ENCODE assay signal across 8 mouse cellular contexts in genomic region chr6:91472868-91473804, GRCm38 (mm10). TPM values are rescaled to one million over a fixed set of nuclear protein-coding genes. Genes with fewer than 3 reads are reported as not detected.
DNase-seq lines count a peak whose midpoint lies in the region; ATAC-seq and TF ChIP-seq lines count a peak whose summit lies in the region.

Gene Chchd4, minus strand, starts transcription at chr6:91473546.
Gene Tmem43, plus strand, starts transcription at chr6:91473703.

- no peak for TF ChIP-seq RAD21 in MEL (IDR thresholded peaks at IDR 0.05; ENCODE audit: low read depth, low read length)

- H3K4me1 ChIP-seq in MEL (ENCODE audit: control insufficient read depth in 1 of 2, insufficient read depth in 2 of 2, low read length in 2 of 2): peaks cover 0 to 7% of the 10 kb centered on the region in 2 experiments; a peak in 2 of 4 replicates
- H3K4me1 ChIP-seq in cerebellum, adult 2 months (ENCODE audit: control insufficient read depth, insufficient read depth, low read length): peaks cover 2% of the 10 kb centered on the region; the same call in 1 of the 2 replicates
- peaks cover 17% of the 10 kb centered on the region for H3K4me1 ChIP-seq in forebrain, postnatal 0 days (ENCODE audit: insufficient read depth)
- H3K4me1 ChIP-seq in lung, embryonic 15.5 days: peaks cover 20% of the 10 kb centered on the region

- H3K27ac ChIP-seq in MEL (ENCODE audit: control insufficient read depth, low read depth, low read length): peak within 1 kb of the TSS; percentile 85
- H3K27ac ChIP-seq in cerebellum, adult 2 months (ENCODE audit: insufficient read depth, low read length): 0 out of 2 replicates have a peak within 1 kb of the TSS, but pooled peaks have one; percentile 8
- H3K27ac ChIP-seq in forebrain, postnatal 0 days (ENCODE audit: low read depth, low read length): peak within 1 kb of the TSS; percentile 74
- H3K27ac ChIP-seq in lung, embryonic 15.5 days: peak within 1 kb of the TSS; percentile 76

- H3K27me3 ChIP-seq in MEL (ENCODE audit: control insufficient read depth in 1 of 2, insufficient read depth in 2 of 2, low read length in 2 of 2): no peaks in the 10 kb centered on the region
- no peaks in the 10 kb centered on the region for H3K27me3 ChIP-seq in cerebellum, adult 2 months (ENCODE audit: control insufficient read depth, insufficient read depth, low read length)
- no peaks in the 10 kb centered on the region for H3K27me3 ChIP-seq in forebrain, postnatal 0 days (ENCODE audit: insufficient read depth, low read length)
- H3K27me3 ChIP-seq in lung, embryonic 15.5 days: no peaks in the 10 kb centered on the region

- peaks cover 49% of the 10 kb centered on the region for H3K79me2 ChIP-seq in MEL (ENCODE audit: control insufficient read depth, insufficient read depth, low read length, poor library complexity)

- H3K4me2 ChIP-seq in forebrain, postnatal 0 days (ENCODE audit: low read depth): peak within 1 kb of the TSS; percentile 85
- H3K4me2 ChIP-seq in lung, embryonic 15.5 days: peak within 1 kb of the TSS; percentile 76

- peaks cover 6 to 17% of the 10 kb centered on the region in 2 experiments; a peak in 3 of 4 replicates for H3K36me3 ChIP-seq in MEL (ENCODE audit: control insufficient read depth in 1 of 2, insufficient read depth in 2 of 2, low read length in 2 of 2)
- H3K36me3 ChIP-seq in forebrain, postnatal 0 days (ENCODE audit: insufficient read depth): peaks cover 25% of the 10 kb centered on the region
- peaks cover 10% of the 10 kb centered on the region; the same call in 1 of the 2 replicates for H3K36me3 ChIP-seq in lung, embryonic 15.5 days

- DNase-seq in MEL (ENCODE audit: low read depth, low spot score): peak; percentile 99
- DNase-seq in cerebellum, adult 2 months: peak; percentile 99 to 100
- peak; percentile 99 for DNase-seq in forebrain, postnatal 0 days
- DNase-seq in heart, postnatal 4 days: peak; percentile 98
- peak; percentile 99 for DNase-seq in layer of hippocampus, adult 8-10 months (ENCODE audit: low spot score in 2 of 2)
- DNase-seq in ovary, adult 18-20 months (ENCODE audit: low spot score): peak; percentile 99
- peak; percentile 99 for DNase-seq in thymus, postnatal 0 days (ENCODE audit: low spot score)

- no peaks in the 10 kb centered on the region for H3K9me3 ChIP-seq in MEL (replicated peaks; ENCODE audit: insufficient read depth, low read length)
- H3K9me3 ChIP-seq in forebrain, postnatal 0 days (ENCODE audit: low read length): no peaks in the 10 kb centered on the region
- H3K9me3 ChIP-seq in lung, embryonic 15.5 days: no peaks in the 10 kb centered on the region

- TF ChIP-seq EP300 in MEL (IDR thresholded peaks at IDR 0.05; ENCODE audit: low read depth in 1 of 2, low read length in 2 of 2): no peak

- WGBS in cerebellum, adult 2 months: under 1% methylated on average over 74 of the region's 74 CpGs
- 2% methylated on average over 74 of the region's 74 CpGs for WGBS in forebrain, postnatal 0 days
- WGBS in lung, embryonic 15.5 days: under 1% methylated on average over 74 of the region's 74 CpGs

- TF ChIP-seq POLR2A in MEL (IDR thresholded peaks at IDR 0.05; ENCODE audit: control insufficient read depth in 1 of 2, insufficient read depth in 1 of 2, low read depth in 1 of 2, low read length in 2 of 2, poor library complexity in 1 of 2): peak; percentile 64 to 84
- peak; percentile 51 for TF ChIP-seq POLR2A in cerebellum, adult 2 months (IDR thresholded peaks at IDR 0.05; ENCODE audit: borderline replicate concordance, insufficient read depth, low read length)

- no peak for TF ChIP-seq CTCF in MEL (IDR thresholded peaks at IDR 0.05 in 2 of 3, conservative IDR thresholded peaks at IDR 0.05 in 1 of 3; ENCODE audit: control insufficient read depth in 1 of 3, insufficient read depth in 1 of 3, low read depth in 2 of 3, low read length in 3 of 3, poor library complexity in 1 of 3, severe bottlenecking in 1 of 3)
- no peak for TF ChIP-seq CTCF in cerebellum, adult 2 months (IDR thresholded peaks at IDR 0.05; ENCODE audit: borderline replicate concordance, insufficient read depth, low read depth, low read length)
- TF ChIP-seq CTCF in forebrain, postnatal 0 days (IDR thresholded peaks at IDR 0.05; ENCODE audit: low read depth): peak; percentile 25

- peak within 1 kb of the TSS; percentile 73 to 94 for H3K4me3 ChIP-seq in MEL (ENCODE audit: control insufficient read depth in 1 of 2, insufficient read depth in 1 of 2, low read depth in 2 of 2, low read length in 2 of 2)
- H3K4me3 ChIP-seq in cerebellum, adult 2 months (replicated peaks; ENCODE audit: insufficient read depth, low read depth, low read length): peak within 1 kb of the TSS; percentile 85
- H3K4me3 ChIP-seq in forebrain, postnatal 0 days (ENCODE audit: low read depth, low read length): peak within 1 kb of the TSS; percentile 68
- peak within 1 kb of the TSS; percentile 87 for H3K4me3 ChIP-seq in lung, embryonic 15.5 days

- ATAC-seq in forebrain, postnatal 0 days: peak; percentile 95
- ATAC-seq in lung, embryonic 15.5 days (ENCODE audit: borderline replicate concordance, extremely low read depth, low FRiP score, low TSS enrichment): peak; percentile 97

- H3K9ac ChIP-seq in MEL (ENCODE audit: control insufficient read depth, low read depth, low read length, poor library complexity, severe bottlenecking): peak within 1 kb of the TSS; percentile 82
- H3K9ac ChIP-seq in forebrain, postnatal 0 days: peak within 1 kb of the TSS; percentile 69
- H3K9ac ChIP-seq in lung, embryonic 15.5 days: peak within 1 kb of the TSS; percentile 84

TF ChIP-seq in MEL, 35 proteins besides CTCF, POLR2A, EP300 and RAD21 (continues in another document):
- TF ChIP-seq MAX (IDR thresholded peaks at IDR 0.05; ENCODE audit: low read length) (peak; percentile 65), ZC3H11A (IDR thresholded peaks at IDR 0.05; ENCODE audit: low read depth, low read length) (no peak), POLR2AphosphoS5 (IDR thresholded peaks at IDR 0.05; ENCODE audit: borderline replicate concordance, low read depth, low read length) (no peak; the same call in 1 of the 2 replicates), USF2 (IDR thresholded peaks at IDR 0.05; ENCODE audit: borderline replicate concordance in 1 of 2, insufficient read depth in 1 of 2, low read depth in 1 of 2, low read length in 2 of 2) (no peak), POLR2AphosphoS2 (IDR thresholded peaks at IDR 0.05; ENCODE audit: low read length) (peak; percentile 82), TBP (IDR thresholded peaks at IDR 0.05; ENCODE audit: low read depth, low read length) (peak; percentile 80), MEF2A (IDR thresholded peaks at IDR 0.05; ENCODE audit: extremely low read depth, insufficient replicate concordance, low read depth, low read length, poor library complexity, severe bottlenecking) (no peak), JUND (IDR thresholded peaks at IDR 0.05; ENCODE audit: low read depth, low read length) (no peak), HCFC1 (IDR thresholded peaks at IDR 0.05; ENCODE audit: low read depth, low read length) (peak; percentile 99), GATA1 (IDR thresholded peaks at IDR 0.05; ENCODE audit: low read depth, low read length) (no peak), NELFE (IDR thresholded peaks at IDR 0.05; ENCODE audit: low read depth, low read length) (peak; percentile 70), KAT2A (conservative IDR thresholded peaks at IDR 0.05; ENCODE audit: low read depth, low read length) (peak; percentile 100), RCOR1 (IDR thresholded peaks at IDR 0.05; ENCODE audit: low read depth, low read length) (no peak), ETS1 (IDR thresholded peaks at IDR 0.05; ENCODE audit: low read depth, low read length) (peak; percentile 33; the same call in 1 of the 2 replicates), USF1 (IDR thresholded peaks at IDR 0.05; ENCODE audit: low read depth, low read length) (peak; percentile 51; the same call in 1 of the 2 replicates), NRF1 (IDR thresholded peaks at IDR 0.05; ENCODE audit: insufficient read depth, low read depth, low read length, poor library complexity, severe bottlenecking) (peak; percentile 99; the same call in 1 of the 2 replicates), ZNF384 (IDR thresholded peaks at IDR 0.05; ENCODE audit: low read depth, low read length) (no peak), ELF1 (IDR thresholded peaks at IDR 0.05; ENCODE audit: low read depth, low read length) (peak; percentile 66), SIN3A (IDR thresholded peaks at IDR 0.05; ENCODE audit: low read length) (peak; percentile 91), ZMIZ1 (IDR thresholded peaks at IDR 0.05; ENCODE audit: low read depth, low read length) (peak; percentile 67; the same call in 1 of the 2 replicates), TAL1 (IDR thresholded peaks at IDR 0.05; ENCODE audit: low read length) (no peak), BHLHE40 (IDR thresholded peaks at IDR 0.05; ENCODE audit: borderline replicate concordance, low read depth, low read length) (no peak)

RNA-seq across cellular contexts. Expression of gene Chchd4, which starts in this region (rescaled TPM):
- total RNA-seq in MEL (2012; rRNA removed): 43.5 and 54.8 TPM in 2 replicates
- polyA plus RNA-seq in MEL (2012; ENCODE audit: insufficient read depth in 1 of 2, insufficient read length in 2 of 2, low read depth in 1 of 2, low replicate concordance in 2 of 2, missing spikeins in 1 of 2): 10 to 100 TPM in 1 of 2 experiments, not detected in 1; 38.5 TPM
- polyA plus RNA-seq in cerebellum, adult 2 months (2012; rRNA removed): 14.5 and 14.9 TPM in 2 replicates
- 26.6 and 28.4 TPM in 2 replicates for total RNA-seq in forebrain, postnatal 0 days (2014; rRNA removed)
- 34.8 and 36.9 TPM in 2 replicates for polyA plus RNA-seq in forebrain, postnatal 0 days (2015; fragmentation: Nextera tagmentation; extraction: Ambion mirVana)
- 10 to 100 TPM; 19.3 to 19.8 TPM for total RNA-seq in heart, postnatal 4 days (2021)
- 10 to 100 TPM; 20.7 to 23.4 (median 22.2) TPM for total RNA-seq in layer of hippocampus, adult 8-10 months (2022)
- polyA plus RNA-seq in lung, embryonic 15.5 days (2015; fragmentation: Nextera tagmentation; extraction: Ambion mirVana): 24.7 and 25.2 TPM in 2 replicates
- polyA plus RNA-seq in thymus, postnatal 0 days (2015; fragmentation: Nextera tagmentation; extraction: Ambion mirVana): 21.6 and 23.7 TPM in 2 replicates

RNA-seq across cellular contexts. Expression of gene Tmem43, which starts in this region (rescaled TPM):
- 17.0 and 22.3 TPM in 2 replicates for total RNA-seq in MEL (2012; rRNA removed)
- polyA plus RNA-seq in MEL (2012; ENCODE audit: insufficient read depth in 1 of 2, insufficient read length in 2 of 2, low read depth in 1 of 2, low replicate concordance in 2 of 2, missing spikeins in 1 of 2): 10 to 100 TPM in 1 of 2 experiments, not detected in 1; 23.7 TPM
- polyA plus RNA-seq in cerebellum, adult 2 months (2012; rRNA removed): 32.1 and 32.7 TPM in 2 replicates
- total RNA-seq in forebrain, postnatal 0 days (2014; rRNA removed): 68.2 and 83.4 TPM in 2 replicates
- 53.2 and 59.4 TPM in 2 replicates for polyA plus RNA-seq in forebrain, postnatal 0 days (2015; fragmentation: Nextera tagmentation; extraction: Ambion mirVana)
- total RNA-seq in heart, postnatal 4 days (2021): 10 to 100 TPM; 21.3 to 24.4 TPM
- 10 to 100 TPM; 31.1 to 35.9 (median 34.1) TPM for total RNA-seq in layer of hippocampus, adult 8-10 months (2022)
- 50.9 and 52.5 TPM in 2 replicates for polyA plus RNA-seq in lung, embryonic 15.5 days (2015; fragmentation: Nextera tagmentation; extraction: Ambion mirVana)
- 44.3 and 44.5 TPM in 2 replicates for polyA plus RNA-seq in thymus, postnatal 0 days (2015; fragmentation: Nextera tagmentation; extraction: Ambion mirVana)

Comparison
In these comparisons a context has a peak if more than half of its experiments do, and no peak if none do; other contexts are left out.
1. Peak in every context shown above with its lines: DNase-seq, ATAC-seq, H3K4me3 ChIP-seq and H3K27ac ChIP-seq.
2. H3K27ac ChIP-seq: peak in every context shown above with its lines; median percentile 85 in MEL; 76 in lung, embryonic 15.5 days; 74 in forebrain, postnatal 0 days; 8 in cerebellum, adult 2 months.